Mouse (Mus musculus) B cell, adult (primary cell): ENCODE data around the gene Cwc22. TPM values are rescaled to one million over a fixed set of nuclear protein-coding genes. Genes with fewer than 3 reads are reported as not detected.

ENCODE experiments used
- total RNA-seq: library from RNA; stranded (reverse); gene quantifications from 4 replicates; pipeline ENCODE4 v1.2.4, GENCODE M21; 2023; ENCODE audit not compliant: inconsistent age

The Cwc22 gene
- total RNA-seq, result 50.1 to 60.5 TPM (median 50.6 TPM) in 4 replicates

GRCm38 (mm10) chr2:77945596-77946485 is at the start of gene Cwc22:
TSS of gene Cwc22 (minus strand) at chr2:77946375.

Other genes starting within 250 kb of the Cwc22 start
- gene Zfp385b, start 126.7 kb downstream of the Cwc22 start, total RNA-seq, result not detected in 4 replicates